Mouse (Mus musculus) testis, adult 2 months (tissue): ENCODE data around the gene Nudc.

Experiments
- CTCF ChIP-seq: fragments of 200-500 bp; IDR thresholded peaks from 2 replicates; pipeline ENCODE4 v1.5.1; 2012; ENCODE audit warnings: low read depth, mild to moderate bottlenecking, inconsistent platforms, low read length, moderate library complexity; ENCODE audit not compliant: control insufficient read depth, insufficient read depth, insufficient replicate concordance
- POLR2A ChIP-seq: fragments of 200-500 bp; IDR thresholded peaks from 2 replicates; pipeline ENCODE4 v1.6.1; 2012; ENCODE audit warnings: low read depth, mild to moderate bottlenecking, inconsistent platforms, low read length, moderate library complexity; ENCODE audit not compliant: control insufficient read depth

DNA sequence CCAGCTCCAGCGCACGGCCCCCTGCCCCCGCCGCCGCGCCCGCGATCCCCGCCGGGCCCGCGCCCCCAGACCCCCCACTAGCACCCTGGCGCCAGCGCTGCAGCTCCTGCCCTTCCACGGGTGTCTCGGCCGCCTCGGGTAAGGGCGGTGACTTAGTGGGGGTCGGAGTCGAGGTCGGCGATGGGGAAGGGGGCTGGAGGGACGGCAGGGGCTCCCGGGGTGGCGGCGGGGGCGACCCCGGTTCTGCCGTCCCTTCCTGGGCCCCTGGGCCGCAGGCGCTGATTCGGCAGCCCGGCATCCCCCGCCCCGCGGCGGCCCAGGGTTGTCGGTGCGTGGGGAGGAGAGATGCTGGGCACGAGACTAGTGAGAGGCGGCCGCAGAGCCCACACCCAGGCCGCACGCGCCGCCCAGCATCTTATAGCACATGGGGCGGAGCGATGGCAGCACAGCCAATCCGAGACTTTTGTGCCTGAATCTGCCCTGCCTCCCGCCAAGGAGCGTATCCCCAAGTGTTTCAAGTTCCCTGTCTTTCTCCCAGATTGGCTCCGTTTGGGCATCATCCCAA is 47.6 kb downstream of the Nudc start, which contains the start of gene Trnp1:
- TF ChIP-seq CTCF (no peak), POLR2A (no peak)
